Mouse (Mus musculus) limb, embryonic 14.5 days (tissue): ENCODE measurements at regions not wholly inside any gene's neighbourhood (a gene's known extent, or its start where the extent isn't known, plus 50 kb on each side); places are given as distances from the start of the nearest gene placed in this dataset.

ENCODE experiments used
- ATAC-seq: fragments of 200-750 bp; cut with Nextera tagmentation; 2 replicates; pipeline ENCODE4 v1.8.0; 2017; ENCODE audit warnings: low read depth, moderate number of reproducible peaks, moderate TSS enrichment; ENCODE audit not compliant: low FRiP score
- DNase-seq: peaks from one replicate; pipeline ENCODE4 v3.0.0-alpha.2; 2015; ENCODE audit warnings: low spot score
- H3K27ac ChIP-seq: fragments of 300-500 bp; sonication (generic); replicated peaks from 2 replicates; pipeline ENCODE4 v1.5.1; 2014; ENCODE audit warnings: low read depth, mild to moderate bottlenecking, low read length, moderate library complexity, mixed read lengths
- H3K27me3 ChIP-seq: fragments of 300-500 bp; sonication (generic); 2 replicates; pipeline ENCODE4 v1.6.1; 2014; ENCODE audit warnings: low read length, mixed read lengths; ENCODE audit not compliant: control insufficient read depth, insufficient read depth
- H3K36me3 ChIP-seq: fragments of 300-500 bp; sonication (generic); 2 replicates; pipeline ENCODE4 v1.6.1; 2014; ENCODE audit warnings: mild to moderate bottlenecking, low read length, moderate library complexity, mixed read lengths; ENCODE audit not compliant: control insufficient read depth, insufficient read depth
- H3K4me1 ChIP-seq: fragments of 300-500 bp; sonication (generic); 2 replicates; pipeline ENCODE4 v1.6.1; 2014; ENCODE audit warnings: antibody characterized with exemption, low read length, mixed read lengths; ENCODE audit not compliant: control insufficient read depth, insufficient read depth
- H3K4me2 ChIP-seq: fragments of 300-500 bp; sonication (generic); replicated peaks from 2 replicates; pipeline ENCODE4 v1.6.1; 2014; ENCODE audit warnings: low read depth, mild to moderate bottlenecking, low read length, moderate library complexity; ENCODE audit not compliant: severe bottlenecking
- H3K4me3 ChIP-seq: fragments of 300-500 bp; sonication (generic); replicated peaks from 2 replicates; pipeline ENCODE4 v1.5.1; 2014; ENCODE audit warnings: low read length
- H3K9ac ChIP-seq: fragments of 300-500 bp; sonication (generic); 2 replicates; pipeline ENCODE4 v1.6.1; 2014; ENCODE audit warnings: mild to moderate bottlenecking, low read depth, low read length, moderate library complexity; ENCODE audit not compliant: severe bottlenecking
- H3K9me3 ChIP-seq: fragments of 300-500 bp; sonication (generic); 2 replicates; pipeline ENCODE4 v1.6.1; 2016; ENCODE audit warnings: low read length; ENCODE audit not compliant: control insufficient read depth
- POLR2A ChIP-seq: fragments of 200-500 bp; IDR thresholded peaks from 2 replicates; pipeline ENCODE4 v1.8.0; 2012; ENCODE audit warnings: inconsistent platforms, mild to moderate bottlenecking, moderate library complexity, borderline replicate concordance; ENCODE audit not compliant: insufficient read depth, insufficient read length; ENCODE audit errors: extremely low read depth
- WGBS: fragments of 180-500 bp; shearing (Covaris S2); extraction: QIAGEN DNeasy Blood & Tissue Kit; methylation state at CpG from one replicate; pipeline ENCODE4 v1.1.7; 2014; 5-methylcytosine and 5-hydroxymethylcytosine counted together

DNA sequence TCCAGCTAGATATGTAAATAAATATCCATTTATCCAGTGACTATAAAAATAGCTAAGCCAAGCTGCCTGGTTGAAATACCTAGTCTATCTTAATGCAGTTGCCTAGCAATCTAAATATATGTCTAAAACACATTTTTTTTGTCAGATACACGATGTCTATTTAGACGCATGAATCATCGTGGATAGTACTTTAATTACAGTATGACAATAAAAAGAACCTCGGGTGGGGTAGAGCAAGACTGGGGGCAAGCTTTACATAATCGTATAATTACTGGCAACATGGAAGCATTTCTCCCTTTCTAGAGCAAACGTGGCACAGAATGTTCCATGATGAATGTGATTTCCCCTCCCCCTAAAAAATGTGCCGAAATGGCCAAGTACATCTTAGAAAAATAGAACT is 180.4 kb downstream of the Gm19935 start:
- no peaks in the 10 kb centered on the region for H3K36me3 ChIP-seq
- no peaks in the 10 kb centered on the region for H3K27me3 ChIP-seq
- H3K9me3 ChIP-seq: no peaks in the 10 kb centered on the region
- H3K4me2 ChIP-seq: no peak overlapping the region
- no peak overlapping the region for H3K9ac ChIP-seq
- TF ChIP-seq POLR2A: no peak
- DNase-seq (no peak), ATAC-seq (no peak)
- H3K4me3 ChIP-seq: no peak overlapping the region
- H3K27ac ChIP-seq: no peak overlapping the region
- 78% methylated on average over 7 of the region's 7 CpGs for WGBS
- H3K4me1 ChIP-seq: no peaks in the 10 kb centered on the region

DNA sequence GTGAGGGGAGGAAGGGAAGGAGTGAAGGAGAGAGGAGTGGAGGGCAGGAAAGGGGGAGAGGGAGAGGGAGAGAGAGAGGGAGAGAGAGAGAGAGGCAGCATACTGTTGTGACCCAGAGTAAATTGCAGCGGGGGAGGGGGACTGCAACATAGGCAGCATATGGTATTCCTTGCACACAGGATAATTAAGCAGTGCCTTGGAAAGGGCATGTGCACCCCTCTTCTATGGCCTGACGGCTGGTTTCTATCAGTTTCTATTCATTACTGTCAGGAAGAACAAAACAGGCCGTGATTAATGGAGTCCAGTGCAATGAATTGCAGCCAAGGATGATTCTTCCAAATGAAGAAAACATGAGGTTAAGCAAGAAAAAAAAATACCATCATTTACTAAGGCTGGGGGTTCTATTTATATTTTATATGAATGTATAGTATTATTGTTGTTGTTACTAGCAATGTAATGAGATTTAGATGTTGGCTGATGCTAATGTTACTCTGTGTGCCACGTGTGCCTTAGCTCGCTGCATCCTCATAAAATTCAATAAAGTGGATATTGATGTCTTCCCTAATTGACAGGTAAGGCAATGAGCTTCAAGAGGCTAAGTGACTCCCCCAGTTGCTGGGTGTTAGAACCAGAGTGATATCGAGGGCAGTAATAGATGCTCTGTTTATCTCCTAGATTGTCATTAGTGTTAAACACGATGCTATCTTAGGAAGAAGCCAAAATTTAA is 181.3 kb downstream of the Gm19935 start:
- ATAC-seq (no peak), DNase-seq (no peak)
- H3K4me2 ChIP-seq: no peak overlapping the region
- H3K27me3 ChIP-seq: no peaks in the 10 kb centered on the region
- TF ChIP-seq POLR2A: no peak
- no peaks in the 10 kb centered on the region for H3K36me3 ChIP-seq
- no peak overlapping the region for H3K4me3 ChIP-seq
- H3K9me3 ChIP-seq: no peaks in the 10 kb centered on the region
- H3K4me1 ChIP-seq: no peaks in the 10 kb centered on the region
- 39% methylated on average over 7 of the region's 7 CpGs for WGBS
- no peak overlapping the region for H3K9ac ChIP-seq
- H3K27ac ChIP-seq: no peak overlapping the region

DNA sequence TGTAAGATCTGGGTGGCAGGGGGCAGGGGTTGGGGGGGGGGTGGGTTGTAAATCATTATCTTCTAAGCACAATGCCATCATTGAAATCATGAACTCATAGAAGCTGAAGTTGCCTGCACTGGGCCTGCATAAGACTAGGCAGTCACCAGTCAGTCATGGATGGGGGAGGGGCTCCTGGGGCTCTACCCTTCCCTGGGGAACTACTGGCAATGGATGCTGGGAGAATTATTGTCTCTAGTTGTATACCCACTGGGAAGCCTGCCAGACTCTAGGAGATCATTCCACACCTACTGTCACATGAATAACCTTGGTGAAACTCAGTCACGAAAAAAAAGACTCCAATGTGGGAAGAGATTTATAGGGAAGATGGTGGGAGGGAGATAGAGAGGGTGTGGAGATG is 186.4 kb downstream of the Gm19935 start:
- H3K27me3 ChIP-seq: no peaks in the 10 kb centered on the region
- H3K4me1 ChIP-seq: no peaks in the 10 kb centered on the region
- no peak overlapping the region for H3K4me3 ChIP-seq
- H3K4me2 ChIP-seq: no peak overlapping the region
- H3K27ac ChIP-seq: no peak overlapping the region
- no peak overlapping the region for H3K9ac ChIP-seq
- 89% methylated on average over 1 of the region's 1 CpGs for WGBS
- TF ChIP-seq POLR2A: no peak
- ATAC-seq: no peak
- no peaks in the 10 kb centered on the region for H3K9me3 ChIP-seq
- no peak for DNase-seq
- no peaks in the 10 kb centered on the region for H3K36me3 ChIP-seq

- H3K4me1 ChIP-seq: no peaks in the 10 kb centered on the region; the same call in 1 of the 2 replicates
- WGBS: 64% methylated on average over 3 of the region's 3 CpGs
- no peak overlapping the region for H3K9ac ChIP-seq
- no peak for TF ChIP-seq POLR2A
- H3K9me3 ChIP-seq: no peaks in the 10 kb centered on the region
- DNase-seq (peak; percentile 37), ATAC-seq (no peak)
- H3K4me3 ChIP-seq: no peak overlapping the region
- H3K27ac ChIP-seq: no peak overlapping the region
- no peak overlapping the region for H3K4me2 ChIP-seq
- H3K27me3 ChIP-seq: no peaks in the 10 kb centered on the region
- no peaks in the 10 kb centered on the region for H3K36me3 ChIP-seq
Measured at GRCm38 (mm10) chr8:90608410-90608809, 208.8 kb downstream of the Gm19935 start.

GRCm38 (mm10) chr8:90600946-90601695 is 216.1 kb downstream of the Gm19935 start:
- no peaks in the 10 kb centered on the region for H3K27me3 ChIP-seq
- no peak for TF ChIP-seq POLR2A
- 33% methylated on average over 11 of the region's 11 CpGs for WGBS

More at GRCm38 (mm10) chr8:90600946-90601695, 216.1 kb downstream of the Gm19935 start:
- Histone ChIP-seq H3K9me3 (no peaks in the 10 kb centered on the region), H3K36me3 (no peaks in the 10 kb centered on the region), H3K4me3 (no peak overlapping the region), H3K27ac (no peak overlapping the region), H3K4me2 (no peak overlapping the region), H3K9ac (no peak overlapping the region), H3K4me1 (no peaks in the 10 kb centered on the region)
- DNase-seq: no peak
- ATAC-seq: no peak
